In genomic region chr15:9068881-9069280, GRCm38 (mm10) we compare ENCODE assay signal across 23 mouse cellular contexts. TPM values are rescaled to one million over a fixed set of nuclear protein-coding genes. Genes with fewer than 3 reads are reported as not detected.
DNase-seq lines count a peak whose midpoint lies in the region; ATAC-seq and TF ChIP-seq lines count a peak whose summit lies in the region.
"Had no signal": no experiment of that assay in that cellular context is flagged by ENCODE, and none has a peak within 500 bp of the region (broad histone marks: within the 10 kb centered on the region; RNA-seq: fewer than 3 reads in every experiment).

No protein-coding gene starts in this region.

- H3K27ac ChIP-seq in liver, adult 2 months (replicated peaks; ENCODE audit: insufficient read depth, low read depth, low read length), result peak overlapping the region; percentile 95
- peak overlapping the region; percentile 65 for H3K27ac ChIP-seq in liver, embryonic 13.5 days
- peak overlapping the region; percentile 73 for H3K27ac ChIP-seq in liver, embryonic 16.5 days (ENCODE audit: low read length)
- H3K27ac ChIP-seq: forebrain, embryonic 10.5 days; forebrain, embryonic 13.5 days; heart, adult 2 months; heart, embryonic 10.5 days; heart, embryonic 13.5 days; hindbrain, embryonic 15.5 days had no signal

- peak overlapping the region; percentile 44 for H3K4me2 ChIP-seq in liver, embryonic 13.5 days
- H3K4me2 ChIP-seq in liver, embryonic 16.5 days (ENCODE audit: low read depth, low read length), result peak overlapping the region; percentile 22
- H3K4me2 ChIP-seq: forebrain, embryonic 13.5 days; heart, embryonic 13.5 days; hindbrain, embryonic 15.5 days had no signal

- ATAC-seq in liver, embryonic 13.5 days (ENCODE audit: low read depth), result no peak
- no peak for ATAC-seq in liver, embryonic 16.5 days (ENCODE audit: low read depth)
- ATAC-seq: activated CD4-positive, CD25-positive, alpha-beta regulatory T cell, adult 4 months; forebrain, embryonic 13.5 days; forebrain, embryonic 16.5 days had no signal

- H3K79me2 ChIP-seq in liver, adult 2 months (ENCODE audit: control insufficient read depth, insufficient read depth, low read length), result peaks cover 7% of the 10 kb centered on the region; the same call in 1 of the 2 replicates

- H3K36me3 ChIP-seq in liver, adult 2 months (ENCODE audit: control insufficient read depth, insufficient read depth, low read length), result no peaks in the 10 kb centered on the region
- H3K36me3 ChIP-seq in liver, embryonic 13.5 days, result no peaks in the 10 kb centered on the region
- no peaks in the 10 kb centered on the region for H3K36me3 ChIP-seq in liver, embryonic 16.5 days (ENCODE audit: control insufficient read depth, insufficient read depth)
- H3K36me3 ChIP-seq: forebrain, embryonic 10.5 days; heart, embryonic 10.5 days; heart, embryonic 13.5 days; hindbrain, embryonic 15.5 days had no signal

- TF ChIP-seq CTCF in liver, adult 2 months (IDR thresholded peaks at IDR 0.05; ENCODE audit: low read depth, low read length), result no peak

- peak; percentile 96 for DNase-seq in liver, adult 2 months (ENCODE audit: extremely low read depth, low read depth, low spot score)
- DNase-seq in liver, result no peak
- DNase-seq in liver, embryonic 13.5 days, result no peak
- no peak for DNase-seq in right cerebral cortex, postnatal 36 days (ENCODE audit: low spot score in 2 of 2)
- no peak for DNase-seq in right cerebral cortex, postnatal 4 days
- DNase-seq: adrenal gland, adult 8-10 months; adrenal gland, postnatal 25 days; cerebellum, adult 11-12 months; cerebellum, adult 9-10 months; cerebellum, postnatal 14 days; gastrocnemius, postnatal 10 days; gastrocnemius, postnatal 36 days; heart, adult 2 months; heart, postnatal 14 days; heart, postnatal 4 days had no signal

- H3K4me3 ChIP-seq in liver, adult 2 months (ENCODE audit: insufficient read depth, low read depth, low read length), result no peak overlapping the region
- no peak overlapping the region for H3K4me3 ChIP-seq in liver, embryonic 13.5 days (replicated peaks)
- no peak overlapping the region for H3K4me3 ChIP-seq in liver, embryonic 16.5 days (ENCODE audit: low read depth, low read length)
- H3K4me3 ChIP-seq: forebrain, embryonic 10.5 days; forebrain, embryonic 13.5 days; heart, adult 2 months; heart, embryonic 10.5 days; heart, embryonic 13.5 days; hindbrain, embryonic 15.5 days had no signal

- no peaks in the 10 kb centered on the region for H3K27me3 ChIP-seq in liver, adult 2 months (ENCODE audit: control insufficient read depth, insufficient read depth, low read length)
- no peaks in the 10 kb centered on the region for H3K27me3 ChIP-seq in liver, embryonic 13.5 days
- no peaks in the 10 kb centered on the region for H3K27me3 ChIP-seq in liver, embryonic 16.5 days (ENCODE audit: control insufficient read depth, insufficient read depth, low read depth, low read length)
- H3K27me3 ChIP-seq: forebrain, embryonic 13.5 days; heart, embryonic 13.5 days; hindbrain, embryonic 15.5 days had no signal

- WGBS in liver, adult 2 months, result 21% methylated on average over 4 of the region's 4 CpGs
- 67% methylated on average over 4 of the region's 4 CpGs for WGBS in liver, embryonic 13.5 days (ENCODE audit: insufficient replicate concordance)
- 68% methylated on average over 4 of the region's 4 CpGs for WGBS in liver, embryonic 16.5 days (ENCODE audit: insufficient replicate concordance)

- no peak for TF ChIP-seq POLR2A in liver, adult 2 months (IDR thresholded peaks at IDR 0.05; ENCODE audit: extremely low read depth, insufficient read depth, low read length)

- H3K9ac ChIP-seq in liver, adult 2 months (ENCODE audit: low read depth, low read length), result peak overlapping the region; percentile 43
- peak overlapping the region; percentile 43; the same call in 1 of the 2 replicates for H3K9ac ChIP-seq in liver, embryonic 13.5 days
- H3K9ac ChIP-seq in liver, embryonic 16.5 days (ENCODE audit: low read depth, low read length), result no peak overlapping the region
- H3K9ac ChIP-seq: forebrain, embryonic 13.5 days; heart, embryonic 13.5 days; hindbrain, embryonic 15.5 days had no signal

- no peaks in the 10 kb centered on the region for H3K9me3 ChIP-seq in liver, embryonic 13.5 days (replicated peaks)
- no peaks in the 10 kb centered on the region for H3K9me3 ChIP-seq in liver, embryonic 16.5 days (replicated peaks; ENCODE audit: control insufficient read depth, low read length)
- H3K9me3 ChIP-seq: forebrain, embryonic 10.5 days; forebrain, embryonic 13.5 days; heart, embryonic 10.5 days; heart, embryonic 13.5 days; hindbrain, embryonic 15.5 days had no signal

- H3K4me1 ChIP-seq in liver, adult 2 months (ENCODE audit: control insufficient read depth, insufficient read depth, low read length), result peaks cover 6% of the 10 kb centered on the region; the same call in 1 of the 2 replicates
- H3K4me1 ChIP-seq in liver, embryonic 13.5 days (replicated peaks), result peaks cover 23% of the 10 kb centered on the region
- peaks cover 14% of the 10 kb centered on the region for H3K4me1 ChIP-seq in liver, embryonic 16.5 days (ENCODE audit: control insufficient read depth, low read depth, low read length)

RNA-seq across cellular contexts. Expression of gene Nadk2, which starts 2.2 kb away (rescaled TPM):
- total RNA-seq in liver, adult 2 months (2014; rRNA removed), result 162 and 163 TPM in 2 replicates
- polyA plus RNA-seq in liver, adult 2 months (2012; rRNA removed), result 71.8 and 91.9 TPM in 2 replicates
- 103 and 120 TPM in 2 replicates for polyA plus RNA-seq in liver, embryonic 13.5 days (2015; fragmentation: Nextera tagmentation; extraction: Ambion mirVana)
- 85.7 and 88.8 TPM in 2 replicates for polyA plus RNA-seq in liver, embryonic 16.5 days (2015; fragmentation: Nextera tagmentation; extraction: Ambion mirVana)
